Mouse (Mus musculus): ENCODE data around the gene Cntd1. TPM values are rescaled to one million over a fixed set of nuclear protein-coding genes. Genes with fewer than 3 reads are reported as not detected.

Gene Cntd1
- polyA plus RNA-seq, 1 experiment: 0.05 TPM

- Histone ChIP-seq H3ac (ENCODE audit: control insufficient read depth, insufficient read length, low read depth) (peak within 1 kb of the TSS; percentile 66), H3K36me3 (ENCODE audit: control insufficient read depth, insufficient read depth) (peaks cover 15% of the 10 kb centered on the region), H3K79me2 (ENCODE audit: control insufficient read depth, insufficient read depth) (peaks cover 48% of the 10 kb centered on the region), H3K79me3 (ENCODE audit: low read depth) (peaks cover 41% of the 10 kb centered on the region), H3K27me3 (ENCODE audit: control insufficient read depth, insufficient read depth, insufficient read length) (no peaks in the 10 kb centered on the region), H3K4me3 (ENCODE audit: insufficient read depth, poor library complexity, severe bottlenecking) (peak within 1 kb of the TSS; percentile 81)
- TF ChIP-seq MAX (IDR thresholded peaks at IDR 0.05) (peak; percentile 59), CTCF (IDR thresholded peaks at IDR 0.05; ENCODE audit: control insufficient read depth, insufficient read depth, insufficient read length) (peak; percentile 96), CEBPB (IDR thresholded peaks at IDR 0.05; ENCODE audit: low read depth) (peak; percentile 78), FOSL1 (IDR thresholded peaks at IDR 0.05; ENCODE audit: insufficient read depth, low read length, poor library complexity, severe bottlenecking) (no peak), USF1 (IDR thresholded peaks at IDR 0.05; ENCODE audit: low read depth) (no peak), MYOD1 (IDR thresholded peaks at IDR 0.05; ENCODE audit: control insufficient read depth, insufficient read length, low read depth) (peak; percentile 8)
Observed at GRCm38 (mm10) chr11:101302004-101302798, 23.4 kb downstream of the Cntd1 start, which contains the start of gene Becn1. Gene Becn1 (minus strand): TSS chr11:101302286.

DNA sequence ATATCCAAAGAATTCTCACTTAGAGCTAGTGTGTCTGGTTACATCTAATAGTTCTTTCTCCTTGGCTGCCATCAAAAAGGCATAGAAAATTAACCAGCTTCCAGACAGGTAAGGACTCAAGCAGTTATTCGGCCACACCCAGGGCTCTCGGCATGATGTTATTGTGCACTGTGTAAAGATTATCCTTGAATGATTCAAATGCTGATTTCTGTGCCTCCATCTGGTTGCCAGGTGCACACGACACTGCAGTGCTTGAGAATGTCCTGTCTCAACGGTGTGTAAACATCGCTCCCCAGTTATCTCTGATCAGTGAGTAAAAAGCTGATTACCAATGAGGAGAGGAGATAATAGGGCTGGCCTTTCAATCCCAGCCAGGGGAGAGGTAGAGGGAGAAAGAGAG is 28.9 kb downstream of the Cntd1 start:
- Histone ChIP-seq H3ac (ENCODE audit: control insufficient read depth, insufficient read length, low read depth) (no peak overlapping the region), H3K27me3 (ENCODE audit: control insufficient read depth, insufficient read depth, insufficient read length) (peaks cover 4% of the 10 kb centered on the region), H3K79me2 (ENCODE audit: control insufficient read depth, insufficient read depth) (no peaks in the 10 kb centered on the region), H3K79me3 (ENCODE audit: low read depth) (no peaks in the 10 kb centered on the region), H3K36me3 (ENCODE audit: control insufficient read depth, insufficient read depth) (no peaks in the 10 kb centered on the region), H3K4me3 (ENCODE audit: insufficient read depth, poor library complexity, severe bottlenecking) (no peak overlapping the region)
- no peak for TF ChIP-seq FOSL1 (IDR thresholded peaks at IDR 0.05; ENCODE audit: insufficient read depth, low read length, poor library complexity, severe bottlenecking)
- TF ChIP-seq CTCF (IDR thresholded peaks at IDR 0.05; ENCODE audit: control insufficient read depth, insufficient read depth, insufficient read length): no peak

DNA sequence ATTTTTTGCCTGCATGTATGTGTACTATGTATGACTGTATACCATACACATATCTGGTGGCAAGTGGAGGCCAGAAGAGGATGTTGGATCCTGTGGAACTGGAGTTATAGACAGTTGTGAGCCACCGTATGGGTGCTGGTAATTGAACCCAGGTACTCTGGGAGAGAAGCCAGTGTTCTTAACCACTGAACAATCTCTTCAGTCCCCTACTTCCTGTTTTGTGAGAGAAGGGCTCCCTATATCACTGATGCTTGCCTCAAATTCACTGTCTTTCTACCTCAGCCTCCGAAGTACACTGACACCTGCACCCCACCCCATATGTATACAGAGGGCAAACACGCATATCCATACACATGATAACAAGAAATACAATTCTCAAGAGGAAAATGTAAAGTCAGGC is 32.3 kb downstream of the Cntd1 start:
- no peak for TF ChIP-seq CEBPB (IDR thresholded peaks at IDR 0.05; ENCODE audit: low read depth)
- no peak for TF ChIP-seq FOSL1 (IDR thresholded peaks at IDR 0.05; ENCODE audit: insufficient read depth, low read length, poor library complexity, severe bottlenecking)
- TF ChIP-seq MYOG (IDR thresholded peaks at IDR 0.05; ENCODE audit: control insufficient read depth, extremely low read depth, insufficient read length): no peak
- no peak for TF ChIP-seq CTCF (IDR thresholded peaks at IDR 0.05; ENCODE audit: control insufficient read depth, insufficient read depth, insufficient read length)
- no peak for TF ChIP-seq MYOD1 (IDR thresholded peaks at IDR 0.05; ENCODE audit: control insufficient read depth, insufficient read length, low read depth)
- no peak for TF ChIP-seq MAX (IDR thresholded peaks at IDR 0.05)
- no peak for TF ChIP-seq USF1 (IDR thresholded peaks at IDR 0.05; ENCODE audit: low read depth)
- H3K79me3 ChIP-seq (ENCODE audit: low read depth): peaks cover under 1% of the 10 kb centered on the region
- no peak overlapping the region for H3ac ChIP-seq (ENCODE audit: control insufficient read depth, insufficient read length, low read depth)

DNA sequence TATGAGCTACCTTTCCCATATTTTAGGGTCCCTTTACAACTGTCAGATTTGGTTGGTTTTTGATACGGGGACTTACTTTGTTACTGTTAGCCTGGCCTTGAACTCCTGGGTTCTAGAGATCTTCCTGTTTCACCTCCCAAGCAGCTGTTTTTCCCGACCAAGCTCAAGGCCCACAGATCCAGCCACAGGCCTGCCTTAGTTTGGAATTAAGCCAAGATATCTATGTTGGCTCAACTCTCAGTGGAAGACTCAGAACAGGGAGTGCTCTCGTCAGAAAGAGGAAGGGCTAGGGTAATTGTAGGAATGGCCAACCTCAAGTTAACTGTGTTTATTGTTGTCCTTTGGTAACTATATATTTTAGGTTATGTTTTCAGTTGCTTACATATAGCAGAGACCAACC is 33.3 kb downstream of the Cntd1 start:
- Histone ChIP-seq H3K4me3 (ENCODE audit: insufficient read depth, poor library complexity, severe bottlenecking) (no peak overlapping the region), H3K36me3 (ENCODE audit: control insufficient read depth, insufficient read depth) (no peaks in the 10 kb centered on the region), H3ac (ENCODE audit: control insufficient read depth, insufficient read length, low read depth) (no peak overlapping the region), H3K79me3 (ENCODE audit: low read depth) (peaks cover 11% of the 10 kb centered on the region), H3K79me2 (ENCODE audit: control insufficient read depth, insufficient read depth) (peaks cover 13% of the 10 kb centered on the region), H3K27me3 (ENCODE audit: control insufficient read depth, insufficient read depth, insufficient read length) (peaks cover 4% of the 10 kb centered on the region)
- TF ChIP-seq MYOG (IDR thresholded peaks at IDR 0.05; ENCODE audit: control insufficient read depth, extremely low read depth, insufficient read length): no peak
- no peak for TF ChIP-seq CTCF (IDR thresholded peaks at IDR 0.05; ENCODE audit: control insufficient read depth, insufficient read depth, insufficient read length)
- TF ChIP-seq USF1 (IDR thresholded peaks at IDR 0.05; ENCODE audit: low read depth): no peak

More for the DNA sequence above, 32.3 kb downstream of the Cntd1 start:
- H3K27me3 ChIP-seq (ENCODE audit: control insufficient read depth, insufficient read depth, insufficient read length): peaks cover 4% of the 10 kb centered on the region
- no peak overlapping the region for H3K4me3 ChIP-seq (ENCODE audit: insufficient read depth, poor library complexity, severe bottlenecking)
- H3K36me3 ChIP-seq (ENCODE audit: control insufficient read depth, insufficient read depth): no peaks in the 10 kb centered on the region
- peaks cover 2% of the 10 kb centered on the region for H3K79me2 ChIP-seq (ENCODE audit: control insufficient read depth, insufficient read depth)

GRCm38 (mm10) chr11:101314567-101314966 is 35.8 kb downstream of the Cntd1 start:
- H3ac ChIP-seq (ENCODE audit: control insufficient read depth, insufficient read length, low read depth): no peak overlapping the region
- peaks cover 37% of the 10 kb centered on the region for H3K79me2 ChIP-seq (ENCODE audit: control insufficient read depth, insufficient read depth)
- H3K27me3 ChIP-seq (ENCODE audit: control insufficient read depth, insufficient read depth, insufficient read length): no peaks in the 10 kb centered on the region
- TF ChIP-seq USF1 (IDR thresholded peaks at IDR 0.05; ENCODE audit: low read depth): no peak
- no peak for TF ChIP-seq CEBPB (IDR thresholded peaks at IDR 0.05; ENCODE audit: low read depth)
- TF ChIP-seq FOSL1 (IDR thresholded peaks at IDR 0.05; ENCODE audit: insufficient read depth, low read length, poor library complexity, severe bottlenecking): no peak
- no peak for TF ChIP-seq CTCF (IDR thresholded peaks at IDR 0.05; ENCODE audit: control insufficient read depth, insufficient read depth, insufficient read length)
- no peak for TF ChIP-seq MAX (IDR thresholded peaks at IDR 0.05)
- no peak for TF ChIP-seq MYOD1 (IDR thresholded peaks at IDR 0.05; ENCODE audit: control insufficient read depth, insufficient read length, low read depth)
- no peak for TF ChIP-seq MYOG (IDR thresholded peaks at IDR 0.05; ENCODE audit: control insufficient read depth, extremely low read depth, insufficient read length)
- H3K4me3 ChIP-seq (ENCODE audit: insufficient read depth, poor library complexity, severe bottlenecking): no peak overlapping the region
- H3K79me3 ChIP-seq (ENCODE audit: low read depth): peaks cover 31% of the 10 kb centered on the region
- H3K36me3 ChIP-seq (ENCODE audit: control insufficient read depth, insufficient read depth): peaks cover 23% of the 10 kb centered on the region

Measured in C2C12 (cell line).